Mouse (Mus musculus): ENCODE measurements at regions not wholly inside any gene's neighbourhood (a gene's known extent, or its start where the extent isn't known, plus 50 kb on each side); places are given as distances from the start of the nearest gene placed in this dataset.

DNA sequence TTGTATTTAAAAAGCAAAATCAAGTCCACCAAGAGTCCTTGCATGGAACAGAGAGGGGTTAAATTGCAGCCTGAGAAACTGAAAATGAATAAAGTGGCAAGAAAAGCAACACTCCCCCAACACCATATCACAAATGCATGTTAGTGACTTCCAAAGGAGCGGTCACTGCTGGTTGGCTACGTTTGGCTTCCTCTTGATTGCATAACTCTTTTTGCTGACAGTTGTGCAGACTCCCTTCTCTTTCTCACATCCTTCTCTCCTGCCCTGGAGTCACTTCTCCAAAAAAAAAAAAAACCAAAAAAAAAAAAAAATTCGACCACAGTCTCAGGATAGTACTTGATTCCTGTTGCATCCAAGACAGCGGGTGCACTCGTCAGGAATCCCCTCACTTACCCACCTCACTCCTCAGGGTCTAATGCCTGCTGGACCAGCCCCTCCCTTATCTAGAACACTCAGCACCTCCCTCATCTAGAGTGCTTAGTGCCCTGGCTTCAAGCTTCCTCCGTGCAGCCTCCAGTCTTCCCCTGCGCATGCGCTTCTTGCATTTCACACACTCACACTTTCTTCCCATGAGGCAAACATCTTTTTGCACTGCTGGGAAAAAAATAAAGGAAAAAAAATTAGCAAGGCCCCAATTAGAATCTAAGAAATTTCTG lies 100.8 kb upstream of the Bank1 start:
- WGBS, result 53% methylated on average over 8 of the region's 8 CpGs
- H3K27me3 ChIP-seq (ENCODE audit: insufficient read depth, low read length), result no peaks in the 10 kb centered on the region
- H3K9ac ChIP-seq (replicated peaks; ENCODE audit: low read length), result no peak overlapping the region
- ATAC-seq (ENCODE audit: low FRiP score, low TSS enrichment), result peak; percentile 76
- no peaks in the 10 kb centered on the region for H3K36me3 ChIP-seq (ENCODE audit: insufficient read depth, low read length)
- H3K27ac ChIP-seq (ENCODE audit: low read length), result no peak overlapping the region
- H3K4me1 ChIP-seq (ENCODE audit: insufficient read depth, low read length), result no peaks in the 10 kb centered on the region; the same call in 1 of the 2 replicates
- no peak overlapping the region for H3K4me3 ChIP-seq (ENCODE audit: low read length)
- H3K4me2 ChIP-seq (replicated peaks; ENCODE audit: low read depth, low read length), result no peak overlapping the region
- no peaks in the 10 kb centered on the region for H3K9me3 ChIP-seq (ENCODE audit: low read length)

DNA sequence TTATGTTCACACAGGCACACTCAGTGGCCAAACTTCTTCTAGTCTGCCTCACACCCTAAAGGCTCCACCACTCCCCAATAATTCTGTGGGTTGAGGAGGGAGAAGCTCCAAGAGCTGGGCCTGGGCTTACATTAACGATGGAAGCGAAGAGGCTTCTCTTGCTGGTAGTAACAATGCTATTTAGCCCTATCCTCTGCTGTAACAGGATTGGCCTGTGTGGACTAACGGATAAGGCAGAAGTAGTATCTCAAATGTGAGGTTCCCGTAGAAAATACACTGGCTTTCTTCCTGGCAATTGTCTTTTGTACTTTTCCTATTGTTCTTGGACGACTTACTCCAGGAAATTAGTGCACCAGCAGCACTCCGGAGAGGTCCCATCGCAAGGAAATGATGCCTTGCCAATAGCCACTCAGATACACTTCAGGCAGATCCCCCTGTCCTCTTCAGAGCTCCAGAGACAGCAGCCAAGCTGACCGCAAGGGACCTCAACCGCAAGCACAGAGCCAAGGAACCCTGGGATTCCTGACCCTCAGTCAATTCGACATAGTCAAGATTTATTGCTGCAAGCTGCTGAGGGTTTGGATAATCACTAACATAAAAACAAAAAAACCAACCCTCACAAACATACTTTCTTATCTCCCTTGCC lies 96.2 kb upstream of the Bank1 start:
- no peak overlapping the region for H3K4me3 ChIP-seq (ENCODE audit: low read length)
- WGBS, result 71% methylated on average over 10 of the region's 10 CpGs
- H3K36me3 ChIP-seq (ENCODE audit: insufficient read depth, low read length), result no peaks in the 10 kb centered on the region
- H3K4me1 ChIP-seq (ENCODE audit: insufficient read depth, low read length), result no peaks in the 10 kb centered on the region
- H3K9ac ChIP-seq (replicated peaks; ENCODE audit: low read length), result no peak overlapping the region
- H3K4me2 ChIP-seq (replicated peaks; ENCODE audit: low read depth, low read length), result no peak overlapping the region
- no peak overlapping the region for H3K27ac ChIP-seq (ENCODE audit: low read length)
- H3K27me3 ChIP-seq (ENCODE audit: insufficient read depth, low read length), result no peaks in the 10 kb centered on the region
- ATAC-seq (ENCODE audit: low FRiP score, low TSS enrichment), result no peak
- no peaks in the 10 kb centered on the region for H3K9me3 ChIP-seq (ENCODE audit: low read length)

GRCm38 (mm10) chr3:136405606-136406005 lies 79.7 kb upstream of the Bank1 start:
- Histone ChIP-seq H3K4me1 (ENCODE audit: insufficient read depth, low read length) (no peaks in the 10 kb centered on the region), H3K4me3 (ENCODE audit: low read length) (no peak overlapping the region), H3K9ac (replicated peaks; ENCODE audit: low read length) (no peak overlapping the region), H3K9me3 (ENCODE audit: low read length) (no peaks in the 10 kb centered on the region), H3K27ac (ENCODE audit: low read length) (no peak overlapping the region), H3K27me3 (ENCODE audit: insufficient read depth, low read length) (no peaks in the 10 kb centered on the region), H3K36me3 (ENCODE audit: insufficient read depth, low read length) (no peaks in the 10 kb centered on the region), H3K4me2 (replicated peaks; ENCODE audit: low read depth, low read length) (no peak overlapping the region)
- no peak for ATAC-seq (ENCODE audit: low FRiP score, low TSS enrichment)
- WGBS, result 71% methylated on average over 8 of the region's 8 CpGs

DNA sequence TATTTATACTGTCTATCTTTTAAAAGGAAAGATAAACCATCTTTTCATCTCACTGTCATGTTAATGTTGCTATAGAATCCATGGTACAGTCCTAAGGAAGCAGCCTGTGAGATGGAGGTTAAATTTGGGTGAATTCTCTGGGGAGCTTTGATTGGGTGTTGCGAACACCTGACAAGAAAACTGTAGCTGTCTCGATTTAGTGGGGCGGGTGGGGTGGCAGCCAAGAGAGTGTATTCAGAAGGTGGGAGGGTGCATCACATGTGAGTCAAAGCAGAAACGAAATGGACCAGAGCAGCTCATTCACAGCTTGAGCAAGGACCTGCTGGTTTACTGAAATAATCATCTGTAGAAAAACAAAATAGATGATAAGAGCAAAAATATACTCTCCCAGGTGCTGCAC lies 57.4 kb upstream of the Bank1 start:
- Histone ChIP-seq H3K9me3 (ENCODE audit: low read length) (no peaks in the 10 kb centered on the region), H3K4me3 (ENCODE audit: low read length) (no peak overlapping the region), H3K27me3 (ENCODE audit: insufficient read depth, low read length) (no peaks in the 10 kb centered on the region), H3K4me2 (replicated peaks; ENCODE audit: low read depth, low read length) (no peak overlapping the region), H3K9ac (replicated peaks; ENCODE audit: low read length) (no peak overlapping the region), H3K4me1 (ENCODE audit: insufficient read depth, low read length) (no peaks in the 10 kb centered on the region), H3K27ac (ENCODE audit: low read length) (no peak overlapping the region), H3K36me3 (ENCODE audit: insufficient read depth, low read length) (no peaks in the 10 kb centered on the region)
- ATAC-seq (ENCODE audit: low FRiP score, low TSS enrichment), result no peak
- WGBS, result 64% methylated on average over 4 of the region's 4 CpGs

GRCm38 (mm10) chr3:136380644-136381043 lies 54.8 kb upstream of the Bank1 start:
- no peak for ATAC-seq (ENCODE audit: low FRiP score, low TSS enrichment)
- no peaks in the 10 kb centered on the region for H3K4me1 ChIP-seq (ENCODE audit: insufficient read depth, low read length)
- H3K27ac ChIP-seq (ENCODE audit: low read length), result no peak overlapping the region
- H3K27me3 ChIP-seq (ENCODE audit: insufficient read depth, low read length), result no peaks in the 10 kb centered on the region
- no peaks in the 10 kb centered on the region for H3K9me3 ChIP-seq (ENCODE audit: low read length)
- H3K4me2 ChIP-seq (replicated peaks; ENCODE audit: low read depth, low read length), result no peak overlapping the region
- WGBS, result 69% methylated on average over 7 of the region's 7 CpGs
- no peak overlapping the region for H3K9ac ChIP-seq (replicated peaks; ENCODE audit: low read length)
- H3K36me3 ChIP-seq (ENCODE audit: insufficient read depth, low read length), result no peaks in the 10 kb centered on the region
- no peak overlapping the region for H3K4me3 ChIP-seq (ENCODE audit: low read length)

DNA sequence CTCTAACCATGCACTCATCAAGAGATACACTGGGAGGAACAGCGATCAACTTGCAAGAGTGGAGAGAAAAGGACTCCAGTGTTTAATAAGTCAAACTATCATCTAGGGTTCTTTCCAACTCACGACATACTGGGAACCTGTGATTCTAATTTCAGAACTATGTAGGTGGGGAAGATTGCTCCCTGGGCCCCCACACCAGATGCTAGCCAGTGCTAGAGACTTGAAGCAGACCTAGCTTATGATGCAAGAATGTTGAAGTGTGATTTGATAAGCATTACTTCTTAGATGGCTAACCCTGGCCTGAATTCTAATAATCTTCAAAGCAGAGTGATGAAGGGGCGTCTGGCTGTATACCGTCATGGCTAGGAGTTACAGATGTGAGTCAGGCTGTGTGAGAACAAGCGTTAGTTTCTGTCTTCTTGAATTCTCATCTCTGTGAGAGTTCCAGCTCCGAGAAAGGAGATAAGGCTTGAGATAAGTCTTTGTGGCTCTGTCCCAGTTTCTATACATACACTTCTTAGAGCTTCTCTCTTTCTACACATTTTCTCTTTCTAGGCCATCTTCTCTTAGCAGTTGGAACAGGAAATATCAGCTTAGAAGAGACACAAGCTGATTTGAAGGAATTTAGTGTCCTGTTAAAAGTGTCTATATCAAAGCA lies 54.0 kb upstream of the Bank1 start:
- no peak overlapping the region for H3K4me2 ChIP-seq (replicated peaks; ENCODE audit: low read depth, low read length)
- H3K4me1 ChIP-seq (ENCODE audit: insufficient read depth, low read length), result no peaks in the 10 kb centered on the region
- 81% methylated on average over 6 of the region's 6 CpGs for WGBS
- H3K36me3 ChIP-seq (ENCODE audit: insufficient read depth, low read length), result no peaks in the 10 kb centered on the region
- no peak overlapping the region for H3K4me3 ChIP-seq (ENCODE audit: low read length)
- no peaks in the 10 kb centered on the region for H3K27me3 ChIP-seq (ENCODE audit: insufficient read depth, low read length)
- no peak overlapping the region for H3K27ac ChIP-seq (ENCODE audit: low read length)
- H3K9me3 ChIP-seq (ENCODE audit: low read length), result no peaks in the 10 kb centered on the region
- no peak for ATAC-seq (ENCODE audit: low FRiP score, low TSS enrichment)
- H3K9ac ChIP-seq (replicated peaks; ENCODE audit: low read length), result no peak overlapping the region

GRCm38 (mm10) chr3:136376893-136377292 lies 51.0 kb upstream of the Bank1 start:
- Histone ChIP-seq H3K27ac (ENCODE audit: low read length) (no peak overlapping the region), H3K27me3 (ENCODE audit: insufficient read depth, low read length) (no peaks in the 10 kb centered on the region), H3K4me2 (replicated peaks; ENCODE audit: low read depth, low read length) (no peak overlapping the region), H3K4me3 (ENCODE audit: low read length) (no peak overlapping the region), H3K9me3 (ENCODE audit: low read length) (no peaks in the 10 kb centered on the region), H3K4me1 (ENCODE audit: insufficient read depth, low read length) (no peaks in the 10 kb centered on the region), H3K36me3 (ENCODE audit: insufficient read depth, low read length) (no peaks in the 10 kb centered on the region), H3K9ac (replicated peaks; ENCODE audit: low read length) (no peak overlapping the region)
- WGBS, result 75% methylated on average over 4 of the region's 4 CpGs
- no peak for ATAC-seq (ENCODE audit: low FRiP score, low TSS enrichment)
